Mouse (Mus musculus): ENCODE results near the gene Scnm1. TPM values are rescaled to one million over a fixed set of nuclear protein-coding genes. Genes with fewer than 3 reads are reported as not detected.

Gene Scnm1
- 10 to 100 TPM; 33.2 to 40.7 TPM for total RNA-seq (2021)
- long read RNA-seq, experiment 1, transcript Scnm1-201 (7 exons, 1,054 nt) = minor isoform, 9 of 28 reads
- long read RNA-seq, experiment 1, transcript Scnm1-204 (2 exons, 686 nt) = major isoform, 13 of 28 reads
- long read RNA-seq, experiment 1, partial matches to known transcripts = 2 of 28 reads
- long read RNA-seq, experiment 1, other reads (novel, unspliced or antisense) = 1 of 28 reads
- long read RNA-seq, experiment 2, transcript Scnm1-204 (2 exons, 686 nt) = major isoform, 26 of 46 reads
- long read RNA-seq, experiment 2, transcript Scnm1-201 (7 exons, 1,054 nt) = minor isoform, 17 of 46 reads
- long read RNA-seq, experiment 2, partial matches to known transcripts = 1 of 46 reads
- long read RNA-seq, experiment 2, other reads (novel, unspliced or antisense) = 2 of 46 reads

GRCm38 (mm10) chr3:95133680-95134101, at the start of gene Scnm1, which contains the start of gene Lysmd1:
Gene Scnm1 (minus strand): TSS chr3:95134011.
Gene Lysmd1 (plus strand): TSS chr3:95134088.
- TF ChIP-seq CTCF (IDR thresholded peaks at IDR 0.05) = peak; percentile 30; the same call in 1 of the 2 replicates
- Histone ChIP-seq H3K27ac (peak within 1 kb of the TSS; percentile 91), H3K4me3 (peak within 1 kb of the TSS; percentile 74)
- peak; percentile 93 for DNase-seq
- intact Hi-C loops (cut with DNase I) = no loop called here

GRCm38 (mm10) chr3:95181841-95182240, 48.0 kb upstream of the Scnm1 start:
- no peak for TF ChIP-seq CTCF (IDR thresholded peaks at IDR 0.05)
- Histone ChIP-seq H3K4me3 (no peak overlapping the region), H3K27ac (no peak overlapping the region)
- intact Hi-C loops (cut with DNase I) = no loop called here
- no peak for DNase-seq

GRCm38 (mm10) chr3:95179890-95180289, 46.1 kb upstream of the Scnm1 start:
- no peak for DNase-seq
- H3K27ac ChIP-seq = no peak overlapping the region
- intact Hi-C loops (cut with DNase I) = no loop called here
- no peak overlapping the region for H3K4me3 ChIP-seq
- TF ChIP-seq CTCF (IDR thresholded peaks at IDR 0.05) = no peak

- Histone ChIP-seq H3K27ac (0 out of 2 replicates have a peak overlapping the region, but pooled peaks have one; percentile 28), H3K4me3 (no peak overlapping the region)
- intact Hi-C loops (cut with DNase I) = no loop called here
- TF ChIP-seq CTCF (IDR thresholded peaks at IDR 0.05) = no peak
- DNase-seq = no peak
Measured at GRCm38 (mm10) chr3:95178948-95179347, 45.1 kb upstream of the Scnm1 start.

- no peak for DNase-seq
- no peak for TF ChIP-seq CTCF (IDR thresholded peaks at IDR 0.05)
- H3K4me3 ChIP-seq = no peak overlapping the region
- intact Hi-C loops (cut with DNase I) = no loop called here
- H3K27ac ChIP-seq = peak overlapping the region; percentile 28; the same call in 1 of the 2 replicates
Measured at GRCm38 (mm10) chr3:95177583-95177982, 43.8 kb upstream of the Scnm1 start.

- TF ChIP-seq CTCF (IDR thresholded peaks at IDR 0.05) = no peak
- no peak overlapping the region for H3K27ac ChIP-seq
- no peak for DNase-seq
- H3K4me3 ChIP-seq = no peak overlapping the region
- intact Hi-C loops (cut with DNase I) = no loop called here
Measured at GRCm38 (mm10) chr3:95176500-95176899, 42.7 kb upstream of the Scnm1 start.

GRCm38 (mm10) chr3:95174011-95174592, 40.3 kb upstream of the Scnm1 start:
- peak overlapping the region; percentile 61 for H3K4me3 ChIP-seq

GRCm38 (mm10) chr3:95173256-95173949, 39.6 kb upstream of the Scnm1 start:
- Histone ChIP-seq H3K4me3 (peak overlapping the region; percentile 61), H3K27ac (peak overlapping the region; percentile 73)
- intact Hi-C loops (cut with DNase I) = no loop called here
- peak; percentile 63 for DNase-seq
- TF ChIP-seq CTCF (IDR thresholded peaks at IDR 0.05) = no peak

More at GRCm38 (mm10) chr3:95174011-95174592, 40.3 kb upstream of the Scnm1 start:
- peak overlapping the region; percentile 73 for H3K27ac ChIP-seq
- intact Hi-C loops (cut with DNase I) = loop anchor here (1.0 kb wide), 1 partner anchor 32 kb away; the partner anchor contains the start of gene Tnfaip8l2
- DNase-seq = peak; percentile 92
- TF ChIP-seq CTCF (IDR thresholded peaks at IDR 0.05) = peak; percentile 96

GRCm38 (mm10) chr3:95172526-95173255, 38.9 kb upstream of the Scnm1 start:
- H3K27ac ChIP-seq = peak overlapping the region; percentile 73
- no peak for TF ChIP-seq CTCF (IDR thresholded peaks at IDR 0.05)
- intact Hi-C loops (cut with DNase I) = no loop called here
- peak overlapping the region; percentile 61 for H3K4me3 ChIP-seq
- peak; percentile 42 for DNase-seq

GRCm38 (mm10) chr3:95171105-95171504, 37.3 kb upstream of the Scnm1 start:
- intact Hi-C loops (cut with DNase I) = no loop called here
- no peak overlapping the region for H3K4me3 ChIP-seq
- DNase-seq = peak; percentile 27
- TF ChIP-seq CTCF (IDR thresholded peaks at IDR 0.05) = no peak
- peak overlapping the region; percentile 31; the same call in 1 of the 2 replicates for H3K27ac ChIP-seq

- H3K27ac ChIP-seq = 0 out of 2 replicates have a peak overlapping the region, but pooled peaks have one; percentile 12
- no peak for DNase-seq
- intact Hi-C loops (cut with DNase I) = no loop called here
- no peak for TF ChIP-seq CTCF (IDR thresholded peaks at IDR 0.05)
- no peak overlapping the region for H3K4me3 ChIP-seq
Measured at GRCm38 (mm10) chr3:95169996-95170395, 36.2 kb upstream of the Scnm1 start.

GRCm38 (mm10) chr3:95164840-95165239, 31.0 kb upstream of the Scnm1 start:
- Histone ChIP-seq H3K27ac (peak overlapping the region; percentile 94), H3K4me3 (peak overlapping the region; percentile 98)
- TF ChIP-seq CTCF (IDR thresholded peaks at IDR 0.05) = no peak
- intact Hi-C loops (cut with DNase I) = loop anchor here (5.0 kb wide), 1 partner anchor 52 kb away; the partner anchor contains the start of gene Gabpb2
- DNase-seq = no peak
